Mouse (Mus musculus) testis, adult 2 months (tissue): ENCODE measurements around the gene Ffar3.

ENCODE experiments used
- CTCF ChIP-seq: fragments of 200-500 bp; IDR thresholded peaks from 2 replicates; pipeline ENCODE4 v1.5.1; 2012; ENCODE audit warnings: low read depth, mild to moderate bottlenecking, inconsistent platforms, low read length, moderate library complexity; ENCODE audit not compliant: control insufficient read depth, insufficient read depth, insufficient replicate concordance
- POLR2A ChIP-seq: fragments of 200-500 bp; IDR thresholded peaks from 2 replicates; pipeline ENCODE4 v1.6.1; 2012; ENCODE audit warnings: low read depth, mild to moderate bottlenecking, inconsistent platforms, low read length, moderate library complexity; ENCODE audit not compliant: control insufficient read depth

DNA sequence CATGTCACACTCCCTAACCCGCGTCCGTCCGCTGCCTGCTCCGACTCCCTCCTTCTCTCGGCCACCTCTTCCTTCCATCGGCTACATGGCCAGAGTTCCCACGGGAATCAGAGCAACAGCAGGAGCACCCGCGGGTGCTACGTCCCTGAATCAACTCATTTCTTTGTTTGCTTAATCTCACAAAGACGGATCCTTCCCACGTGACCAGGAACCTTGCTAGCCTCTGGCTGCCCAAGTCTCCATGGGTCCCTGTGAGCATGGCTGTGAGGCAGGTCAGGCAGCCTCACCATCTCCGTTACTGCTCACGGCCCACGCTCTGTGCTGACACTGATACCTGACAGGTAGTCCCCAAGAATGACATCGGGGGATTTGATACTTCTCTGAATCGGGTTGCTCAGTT is 32.3 kb downstream of the Ffar3 start, which contains the start of gene Ffar2:
- TF ChIP-seq POLR2A (no peak), CTCF (no peak)
